8 mouse cellular contexts compared by ENCODE assay signal in genomic region chr19:53599757-53600539, GRCm38 (mm10). TPM values are rescaled to one million over a fixed set of nuclear protein-coding genes. Genes with fewer than 3 reads are reported as not detected.
DNase-seq lines count a peak whose midpoint lies in the region; ATAC-seq lines count a peak whose summit lies in the region.

Smc3 (plus strand) TSS chr19:53600398.

- intact Hi-C loops in gastrocnemius, postnatal 14 days (cut with DNase I; ENCODE audit: low total_unique reads) = loop anchor here (5.0 kb wide), 1 partner anchor 42 kb away; no protein-coding TSS in a partner anchor
- intact Hi-C loops in left cerebral cortex, postnatal 10 days (cut with DNase I) = no loop called here

- ATAC-seq in inflammation-experienced regulatory T-cells, adult 6 months = peak; percentile 93
- peak; percentile 98 for ATAC-seq in megakaryocyte-erythroid progenitor cell, adult 5-6 weeks (replicated peaks; ENCODE audit: low FRiP score, low TSS enrichment, poor library complexity, severe bottlenecking)

- DNase-seq in adrenal gland, adult (ENCODE audit: inconsistent age in 2 of 2, low spot score in 1 of 2) = peak; percentile 99 to 100
- DNase-seq in embryo, embryonic 10.5 days (ENCODE audit: low spot score) = peak; percentile 99
- peak; percentile 99 for DNase-seq in gastrocnemius, postnatal 14 days
- DNase-seq in left cerebral cortex, postnatal 10 days (ENCODE audit: extremely low spot score in 1 of 2, low spot score in 2 of 2) = peak; percentile 98 to 99
- DNase-seq in right cerebral cortex, postnatal 25 days = peak; percentile 99
- DNase-seq in urinary bladder, postnatal 4 days (ENCODE audit: low spot score in 2 of 2) = peak; percentile 97 to 99

RNA-seq across cellular contexts. Expression of gene Smc3, which starts in this region (rescaled TPM):
- 10 to 100 TPM; 15.6 to 17.5 TPM for total RNA-seq in gastrocnemius, postnatal 14 days (2021)
- 10 to 100 TPM; 38.7 to 43.1 (median 39.0) TPM for polyA plus RNA-seq in inflammation-experienced regulatory T-cells, adult 6 months (2017; shearing (Covaris generic))
- total RNA-seq in left cerebral cortex, postnatal 10 days (2021) = 10 to 100 TPM; 33.9 to 36.3 TPM
- 103 and 105 TPM in 2 replicates for total RNA-seq in megakaryocyte-erythroid progenitor cell, adult 5-6 weeks (2014; fragmentation: Nextera tagmentation)
- total RNA-seq in megakaryocyte-erythroid progenitor cell, adult 5-6 weeks (2017) = 209 and 214 TPM in 2 replicates

Comparison
In these comparisons a context has a peak if more than half of its experiments do, and no peak if none do; other contexts are left out.
1. Peak in every context shown above with its lines: DNase-seq and ATAC-seq.